Mouse (Mus musculus): ENCODE results near the gene Cep128. TPM values are rescaled to one million over a fixed set of nuclear protein-coding genes. Genes with fewer than 3 reads are reported as not detected.
A peak's percentile ranks its signal among the peaks of the same experiment; 100 is the strongest.

The Cep128 gene
- total and polyA plus RNA-seq, 3 experiments: 8.9 to 109 (median 47.7) TPM

- no peak for TF ChIP-seq GATA1 (IDR thresholded peaks at IDR 0.05; ENCODE audit: borderline replicate concordance, low read length)
- peak; percentile 88 for TF ChIP-seq TAL1 (conservative IDR thresholded peaks at IDR 0.05; ENCODE audit: low read depth, low read length)
- no peak for TF ChIP-seq GATA2 (IDR thresholded peaks at IDR 0.05; ENCODE audit: borderline replicate concordance, low read depth, low read length)
- TF ChIP-seq CTCF (IDR thresholded peaks at IDR 0.05; ENCODE audit: low read depth, low read length): no peak
- TF ChIP-seq POLR2AphosphoS5 (IDR thresholded peaks at IDR 0.05; ENCODE audit: insufficient replicate concordance, low read depth, low read length): no peak
- H3K9me3 ChIP-seq (replicated peaks): peaks cover 5% of the 10 kb centered on the region
- H3K36me3 ChIP-seq (replicated peaks): peaks cover 65% of the 10 kb centered on the region
- no peaks in the 10 kb centered on the region for H3K27me3 ChIP-seq (ENCODE audit: insufficient read depth, low read length)
- H3K4me1 ChIP-seq (ENCODE audit: insufficient read depth, low read depth, low read length): peaks cover 27% of the 10 kb centered on the region
- peak; percentile 17 for DNase-seq (ENCODE audit: low spot score)
- peak; percentile 89 for ATAC-seq (ENCODE audit: extremely low read depth, insufficient number of reproducible peaks, low FRiP score, poor library complexity, severe bottlenecking)
- H3K4me3 ChIP-seq (ENCODE audit: low read depth, low read length): no peak overlapping the region; the same call in 1 of the 2 replicates
Observed at GRCm38 (mm10) chr12:91295870-91296269, 88.3 kb downstream of the Cep128 start.

GRCm38 (mm10) chr12:91295436-91295835 is 88.8 kb downstream of the Cep128 start:
- peaks cover 27% of the 10 kb centered on the region for H3K4me1 ChIP-seq (ENCODE audit: insufficient read depth, low read depth, low read length)
- no peak for DNase-seq (ENCODE audit: low spot score)
- no peaks in the 10 kb centered on the region for H3K27me3 ChIP-seq (ENCODE audit: insufficient read depth, low read length)
- TF ChIP-seq POLR2AphosphoS5 (IDR thresholded peaks at IDR 0.05; ENCODE audit: insufficient replicate concordance, low read depth, low read length): no peak
- TF ChIP-seq GATA1 (IDR thresholded peaks at IDR 0.05; ENCODE audit: borderline replicate concordance, low read length): no peak
- TF ChIP-seq GATA2 (IDR thresholded peaks at IDR 0.05; ENCODE audit: borderline replicate concordance, low read depth, low read length): no peak
- TF ChIP-seq CTCF (IDR thresholded peaks at IDR 0.05; ENCODE audit: low read depth, low read length): no peak
- TF ChIP-seq TAL1 (conservative IDR thresholded peaks at IDR 0.05; ENCODE audit: low read depth, low read length): no peak
- H3K36me3 ChIP-seq (replicated peaks): peaks cover 67% of the 10 kb centered on the region
- H3K4me3 ChIP-seq (ENCODE audit: low read depth, low read length): no peak overlapping the region; the same call in 1 of the 2 replicates
- H3K9me3 ChIP-seq (replicated peaks): peaks cover 5% of the 10 kb centered on the region
- ATAC-seq (ENCODE audit: extremely low read depth, insufficient number of reproducible peaks, low FRiP score, poor library complexity, severe bottlenecking): no peak; the same call in 1 of the 2 replicates

GRCm38 (mm10) chr12:91273936-91274335 is 110.3 kb downstream of the Cep128 start:
- DNase-seq (ENCODE audit: low spot score) (peak; percentile 34), ATAC-seq (ENCODE audit: extremely low read depth, insufficient number of reproducible peaks, low FRiP score, poor library complexity, severe bottlenecking) (peak; percentile 95)
- peak; percentile 65 for TF ChIP-seq TAL1 (conservative IDR thresholded peaks at IDR 0.05; ENCODE audit: low read depth, low read length)
- no peak for TF ChIP-seq GATA2 (IDR thresholded peaks at IDR 0.05; ENCODE audit: borderline replicate concordance, low read depth, low read length)
- Histone ChIP-seq H3K9me3 (replicated peaks) (no peaks in the 10 kb centered on the region), H3K4me3 (ENCODE audit: low read depth, low read length) (no peak overlapping the region), H3K27me3 (ENCODE audit: insufficient read depth, low read length) (no peaks in the 10 kb centered on the region), H3K36me3 (replicated peaks) (peaks cover 29% of the 10 kb centered on the region), H3K4me1 (ENCODE audit: insufficient read depth, low read depth, low read length) (peaks cover 29% of the 10 kb centered on the region)

GRCm38 (mm10) chr12:91269634-91270033 is 114.6 kb downstream of the Cep128 start:
- ATAC-seq (ENCODE audit: extremely low read depth, insufficient number of reproducible peaks, low FRiP score, poor library complexity, severe bottlenecking) (no peak), DNase-seq (ENCODE audit: low spot score) (no peak)
- Histone ChIP-seq H3K9me3 (replicated peaks) (no peaks in the 10 kb centered on the region), H3K4me1 (ENCODE audit: insufficient read depth, low read depth, low read length) (peaks cover 27% of the 10 kb centered on the region), H3K36me3 (replicated peaks) (peaks cover 37% of the 10 kb centered on the region), H3K4me3 (ENCODE audit: low read depth, low read length) (no peak overlapping the region), H3K27me3 (ENCODE audit: insufficient read depth, low read length) (no peaks in the 10 kb centered on the region)
- TF ChIP-seq GATA2 (IDR thresholded peaks at IDR 0.05; ENCODE audit: borderline replicate concordance, low read depth, low read length): no peak
- no peak for TF ChIP-seq TAL1 (conservative IDR thresholded peaks at IDR 0.05; ENCODE audit: low read depth, low read length)
- no peak for TF ChIP-seq CTCF (IDR thresholded peaks at IDR 0.05; ENCODE audit: low read depth, low read length)
- TF ChIP-seq GATA1 (IDR thresholded peaks at IDR 0.05; ENCODE audit: borderline replicate concordance, low read length): no peak
- TF ChIP-seq POLR2AphosphoS5 (IDR thresholded peaks at IDR 0.05; ENCODE audit: insufficient replicate concordance, low read depth, low read length): no peak

GRCm38 (mm10) chr12:91268974-91269373 is 115.2 kb downstream of the Cep128 start:
- TF ChIP-seq TAL1 (conservative IDR thresholded peaks at IDR 0.05; ENCODE audit: low read depth, low read length): 0 out of 2 replicates have a peak, but pooled peaks have one; percentile 29
- no peak for TF ChIP-seq GATA1 (IDR thresholded peaks at IDR 0.05; ENCODE audit: borderline replicate concordance, low read length)
- H3K9me3 ChIP-seq (replicated peaks): no peaks in the 10 kb centered on the region
- peaks cover 20% of the 10 kb centered on the region for H3K4me1 ChIP-seq (ENCODE audit: insufficient read depth, low read depth, low read length)
- no peak overlapping the region for H3K4me3 ChIP-seq (ENCODE audit: low read depth, low read length)
- ATAC-seq (ENCODE audit: extremely low read depth, insufficient number of reproducible peaks, low FRiP score, poor library complexity, severe bottlenecking) (peak; percentile 37), DNase-seq (ENCODE audit: low spot score) (peak; percentile 27)
- no peaks in the 10 kb centered on the region for H3K27me3 ChIP-seq (ENCODE audit: insufficient read depth, low read length)
- peaks cover 38% of the 10 kb centered on the region for H3K36me3 ChIP-seq (replicated peaks)

GRCm38 (mm10) chr12:91266014-91266413 is 118.2 kb downstream of the Cep128 start:
- DNase-seq (ENCODE audit: low spot score) (no peak), ATAC-seq (ENCODE audit: extremely low read depth, insufficient number of reproducible peaks, low FRiP score, poor library complexity, severe bottlenecking) (no peak)
- TF ChIP-seq CTCF (IDR thresholded peaks at IDR 0.05; ENCODE audit: low read depth, low read length): no peak
- no peak for TF ChIP-seq GATA2 (IDR thresholded peaks at IDR 0.05; ENCODE audit: borderline replicate concordance, low read depth, low read length)
- no peak for TF ChIP-seq POLR2AphosphoS5 (IDR thresholded peaks at IDR 0.05; ENCODE audit: insufficient replicate concordance, low read depth, low read length)
- no peak for TF ChIP-seq TAL1 (conservative IDR thresholded peaks at IDR 0.05; ENCODE audit: low read depth, low read length)
- TF ChIP-seq GATA1 (IDR thresholded peaks at IDR 0.05; ENCODE audit: borderline replicate concordance, low read length): no peak
- Histone ChIP-seq H3K4me1 (ENCODE audit: insufficient read depth, low read depth, low read length) (peaks cover 11% of the 10 kb centered on the region), H3K4me3 (ENCODE audit: low read depth, low read length) (no peak overlapping the region), H3K36me3 (replicated peaks) (peaks cover 44% of the 10 kb centered on the region), H3K27me3 (ENCODE audit: insufficient read depth, low read length) (no peaks in the 10 kb centered on the region), H3K9me3 (replicated peaks) (no peaks in the 10 kb centered on the region)

- no peak for DNase-seq (ENCODE audit: low spot score)
- Histone ChIP-seq H3K4me3 (ENCODE audit: low read depth, low read length) (no peak overlapping the region), H3K36me3 (replicated peaks) (peaks cover 46% of the 10 kb centered on the region), H3K27me3 (ENCODE audit: insufficient read depth, low read length) (no peaks in the 10 kb centered on the region), H3K4me1 (ENCODE audit: insufficient read depth, low read depth, low read length) (peaks cover 11% of the 10 kb centered on the region), H3K9me3 (replicated peaks) (no peaks in the 10 kb centered on the region)
- TF ChIP-seq GATA2 (IDR thresholded peaks at IDR 0.05; ENCODE audit: borderline replicate concordance, low read depth, low read length) (no peak), CTCF (IDR thresholded peaks at IDR 0.05; ENCODE audit: low read depth, low read length) (no peak), GATA1 (IDR thresholded peaks at IDR 0.05; ENCODE audit: borderline replicate concordance, low read length) (no peak), TAL1 (conservative IDR thresholded peaks at IDR 0.05; ENCODE audit: low read depth, low read length) (no peak), POLR2AphosphoS5 (IDR thresholded peaks at IDR 0.05; ENCODE audit: insufficient replicate concordance, low read depth, low read length) (no peak)
- ATAC-seq (ENCODE audit: extremely low read depth, insufficient number of reproducible peaks, low FRiP score, poor library complexity, severe bottlenecking): no peak
Observed at GRCm38 (mm10) chr12:91265462-91265861, 118.7 kb downstream of the Cep128 start.

Measured in G1E (cell line).